Mouse (Mus musculus) cerebellum, adult 18-20 months (tissue): ENCODE measurements around the gene Cuedc1.
A peak's percentile ranks its signal among the peaks of the same experiment; 100 is the strongest.

Experiments
- DNase-seq, 2 experiments: peaks; one replicate each; pipeline ENCODE4 v3.0.0; 2021

Gene Cuedc1

GRCm38 (mm10) chr11:88098021-88098729, at the start of gene Cuedc1:
Cuedc1 (plus strand) TSS chr11:88098058.
- no peak for DNase-seq

GRCm38 (mm10) chr11:88048961-88049670, 48.7 kb upstream of the Cuedc1 start:
- no peak for DNase-seq

GRCm38 (mm10) chr11:88049732-88050131, 48.1 kb upstream of the Cuedc1 start:
- DNase-seq = no peak

GRCm38 (mm10) chr11:88052638-88053037, 45.2 kb upstream of the Cuedc1 start:
- DNase-seq = no peak

GRCm38 (mm10) chr11:88053821-88054220, 44.0 kb upstream of the Cuedc1 start:
- DNase-seq = no peak

GRCm38 (mm10) chr11:88054589-88054988, 43.3 kb upstream of the Cuedc1 start:
- DNase-seq = peak; percentile 43 to 66

GRCm38 (mm10) chr11:88055777-88056176, 42.1 kb upstream of the Cuedc1 start:
- DNase-seq = no peak

- DNase-seq = no peak
These were observed 40.1 kb upstream of the Cuedc1 start for GRCm38 (mm10) chr11:88057788-88058187.

GRCm38 (mm10) chr11:88059141-88059540, 38.7 kb upstream of the Cuedc1 start:
- DNase-seq = peak in 1 of 2 experiments; percentile 59

- no peak for DNase-seq
These were observed 35.8 kb upstream of the Cuedc1 start for GRCm38 (mm10) chr11:88061892-88062625.

GRCm38 (mm10) chr11:88065732-88066131, 32.1 kb upstream of the Cuedc1 start:
- no peak for DNase-seq

GRCm38 (mm10) chr11:88067191-88067585, 30.7 kb upstream of the Cuedc1 start:
- no peak for DNase-seq

GRCm38 (mm10) chr11:88067586-88068410, 30.1 kb upstream of the Cuedc1 start, which contains the start of gene Vezf1:
Vezf1 (plus strand) TSS chr11:88068279.
- peak; percentile 69 to 81 for DNase-seq

GRCm38 (mm10) chr11:88068411-88069245, 29.2 kb upstream of the Cuedc1 start:
- DNase-seq = peak; percentile 59 to 75

GRCm38 (mm10) chr11:88069246-88069570, 28.6 kb upstream of the Cuedc1 start:
- no peak for DNase-seq

- DNase-seq = no peak
These were observed 27.5 kb upstream of the Cuedc1 start for GRCm38 (mm10) chr11:88070392-88070791.

- DNase-seq = no peak
These were observed 26.7 kb upstream of the Cuedc1 start for GRCm38 (mm10) chr11:88071113-88071512.

GRCm38 (mm10) chr11:88073343-88073875, 24.4 kb upstream of the Cuedc1 start:
- no peak for DNase-seq

GRCm38 (mm10) chr11:88075701-88076100, 22.2 kb upstream of the Cuedc1 start:
- no peak for DNase-seq

GRCm38 (mm10) chr11:88076394-88076793, 21.5 kb upstream of the Cuedc1 start:
- DNase-seq = no peak

GRCm38 (mm10) chr11:88083699-88084098, 14.2 kb upstream of the Cuedc1 start:
- no peak for DNase-seq
